Mouse (Mus musculus) embryo, embryonic 9.5 days (tissue): ENCODE results near the gene Tceal9.
"Not testable (repeated sequence)": the region's sequence is repeated elsewhere in the genome, so short reads cannot be mapped to it uniquely, and the experiment has no call there.

Source experiments
- DNase-seq: peaks from one replicate; pipeline ENCODE4 v3.0.0-alpha.2; 2017; ENCODE audit errors: extremely low spot score

The Tceal9 gene

GRCm38 (mm10) chrX:136244574-136245229, at the start of gene Tceal9:
Gene Tceal9 (plus strand): TSS chrX:136245079.
- DNase-seq, result peak; percentile 79

GRCm38 (mm10) chrX:136195193-136195944, 49.5 kb upstream of the Tceal9 start:
- DNase-seq, result no peak

GRCm38 (mm10) chrX:136196873-136197272, 48.0 kb upstream of the Tceal9 start:
- peak; percentile 15 for DNase-seq

- no peak for DNase-seq
These were observed 41.6 kb upstream of the Tceal9 start for GRCm38 (mm10) chrX:136203257-136203656.

- DNase-seq, result peak; percentile 43
These were observed 41.2 kb upstream of the Tceal9 start, which contains the start of gene Tceal5 for GRCm38 (mm10) chrX:136203664-136204066. Gene Tceal5 (minus strand): TSS chrX:136203876.

- DNase-seq, result no peak
These were observed 40.5 kb upstream of the Tceal9 start for GRCm38 (mm10) chrX:136204406-136204805.

GRCm38 (mm10) chrX:136213396-136213795, 31.5 kb upstream of the Tceal9 start:
- DNase-seq, result no peak

GRCm38 (mm10) chrX:136214729-136215677, 29.9 kb upstream of the Tceal9 start, which contains the start of the genes Tceal7 and Bex1:
Gene Tceal7 (plus strand): TSS chrX:136214779.
Gene Bex1 (minus strand): TSS chrX:136215513.
- not testable (repeated sequence) for DNase-seq

GRCm38 (mm10) chrX:136216303-136216702, 28.6 kb upstream of the Tceal9 start:
- no peak for DNase-seq

GRCm38 (mm10) chrX:136223714-136224113, 21.2 kb upstream of the Tceal9 start:
- no peak for DNase-seq

GRCm38 (mm10) chrX:136227768-136228167, 17.1 kb upstream of the Tceal9 start:
- no peak for DNase-seq

- DNase-seq, result no peak
These were observed 6.8 kb upstream of the Tceal9 start for GRCm38 (mm10) chrX:136238118-136238517.

- no peak for DNase-seq
These were observed 1.7 kb upstream of the Tceal9 start for GRCm38 (mm10) chrX:136243181-136243580.

- peak; percentile 54 for DNase-seq
These were observed 717 bp downstream of the Tceal9 start for GRCm38 (mm10) chrX:136245521-136246071.

- no peak for DNase-seq
These were observed 3.9 kb downstream of the Tceal9 start for GRCm38 (mm10) chrX:136248811-136249210.

GRCm38 (mm10) chrX:136249671-136250070, 4.8 kb downstream of the Tceal9 start:
- DNase-seq, result no peak

GRCm38 (mm10) chrX:136252023-136252729, 7.3 kb downstream of the Tceal9 start:
- DNase-seq, result no peak

GRCm38 (mm10) chrX:136267720-136268119, 22.8 kb downstream of the Tceal9 start:
- DNase-seq, result no peak

- no peak for DNase-seq
These were observed 23.3 kb downstream of the Tceal9 start for GRCm38 (mm10) chrX:136268173-136268572.

GRCm38 (mm10) chrX:136269743-136270392, 25.0 kb downstream of the Tceal9 start, which contains the start of gene Bex3:
Gene Bex3 (plus strand): TSS chrX:136270253.
- not testable (repeated sequence) for DNase-seq
